Mouse (Mus musculus): ENCODE data around the gene Rgs17. TPM values are rescaled to one million over a fixed set of nuclear protein-coding genes. Genes with fewer than 3 reads are reported as not detected.

Gene Rgs17
- total RNA-seq, 4 experiments from 2014 or later = 0.99 to 1.7 (median 1.3) TPM

- peak; percentile 98 for DNase-seq
These were observed 98.3 kb downstream of the Rgs17 start, which contains the start of gene Mtrf1l for GRCm38 (mm10) chr10:5823740-5824491. TSS of gene Mtrf1l (minus strand) at chr10:5823910.

DNA sequence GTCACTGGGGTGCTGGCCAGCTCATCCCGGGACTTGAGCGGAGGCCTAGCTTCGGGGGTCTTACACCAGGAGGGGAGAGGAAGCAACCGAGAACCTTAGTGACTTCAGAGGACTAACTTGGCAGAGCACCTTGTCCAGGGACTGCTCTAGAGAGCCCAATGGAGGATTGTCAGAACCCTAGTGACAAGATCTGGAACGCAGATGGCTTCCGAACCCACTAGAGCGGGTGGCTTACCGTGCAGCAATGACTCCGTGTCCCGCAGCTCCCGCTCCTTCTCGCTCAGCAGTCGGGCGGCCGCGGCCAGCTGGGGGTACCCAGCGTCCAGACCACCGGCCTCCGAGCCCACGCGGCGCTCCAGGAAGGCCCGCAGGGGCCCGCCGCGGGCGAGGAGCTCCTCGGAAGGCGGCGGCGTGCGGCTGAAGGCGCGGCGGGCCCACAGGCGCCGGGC is 98.9 kb downstream of the Rgs17 start:
- DNase-seq = peak; percentile 33

- DNase-seq = no peak
These were observed 103.4 kb downstream of the Rgs17 start for GRCm38 (mm10) chr10:5818772-5819171.

DNA sequence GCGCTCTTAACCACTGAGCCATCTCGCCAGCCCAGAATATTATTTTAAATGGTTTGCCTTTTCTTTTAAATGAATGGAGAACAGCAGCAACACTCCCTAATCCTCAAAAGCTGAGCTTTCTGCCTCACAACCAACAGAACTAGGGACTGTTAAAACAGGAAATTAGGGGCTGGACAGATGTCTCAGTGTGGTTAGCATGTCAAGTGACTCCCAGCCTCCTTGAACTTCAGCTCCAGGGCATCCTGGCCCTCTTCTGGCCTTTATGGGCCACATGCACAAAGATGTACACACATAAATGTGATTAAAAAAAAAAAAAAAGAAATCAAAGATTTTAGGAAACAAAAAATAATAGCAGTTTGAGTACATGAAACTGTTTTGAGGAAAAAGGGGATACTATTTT is 106.2 kb downstream of the Rgs17 start:
- no peak for DNase-seq

DNA sequence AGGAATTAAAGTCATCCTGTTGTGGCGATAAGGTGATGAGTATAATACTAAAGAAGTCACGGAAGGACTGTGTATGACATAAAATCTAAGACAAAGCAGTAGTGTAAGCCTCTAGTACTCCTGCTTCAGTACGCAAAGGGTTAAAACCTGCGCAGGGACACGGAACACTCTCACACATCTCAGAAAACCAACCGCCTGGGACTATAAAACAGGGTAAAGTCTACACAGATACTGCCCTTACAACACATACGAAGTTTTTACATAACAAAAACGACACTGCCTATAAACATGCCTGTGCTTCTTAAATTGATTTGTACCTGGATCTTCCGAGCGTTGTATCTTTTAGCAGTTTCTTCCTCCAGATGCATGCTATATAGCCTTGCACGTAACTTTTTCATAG is 108.5 kb downstream of the Rgs17 start:
- no peak for DNase-seq

DNA sequence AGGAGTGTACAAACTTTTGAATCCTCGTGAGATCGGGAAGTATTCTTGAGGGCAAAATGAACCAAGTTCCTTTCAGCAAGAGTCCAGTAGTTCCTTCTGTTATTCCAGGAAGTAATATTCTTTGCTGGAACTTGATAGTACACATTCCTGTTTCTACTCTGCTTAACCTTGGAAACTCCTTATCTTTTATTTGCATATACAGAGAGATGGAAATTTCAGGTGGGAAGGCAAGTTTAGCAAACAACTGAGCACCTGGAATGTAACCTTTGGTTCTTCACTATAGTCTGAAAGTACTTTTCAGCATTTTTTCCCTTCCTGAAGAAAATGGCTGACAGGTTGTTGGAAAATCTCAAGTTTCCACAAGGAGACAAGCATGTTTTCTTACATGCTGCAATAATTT is 114.5 kb downstream of the Rgs17 start:
- DNase-seq = no peak

- no peak for DNase-seq
These were observed 115.2 kb downstream of the Rgs17 start for GRCm38 (mm10) chr10:5806996-5807395.

DNA sequence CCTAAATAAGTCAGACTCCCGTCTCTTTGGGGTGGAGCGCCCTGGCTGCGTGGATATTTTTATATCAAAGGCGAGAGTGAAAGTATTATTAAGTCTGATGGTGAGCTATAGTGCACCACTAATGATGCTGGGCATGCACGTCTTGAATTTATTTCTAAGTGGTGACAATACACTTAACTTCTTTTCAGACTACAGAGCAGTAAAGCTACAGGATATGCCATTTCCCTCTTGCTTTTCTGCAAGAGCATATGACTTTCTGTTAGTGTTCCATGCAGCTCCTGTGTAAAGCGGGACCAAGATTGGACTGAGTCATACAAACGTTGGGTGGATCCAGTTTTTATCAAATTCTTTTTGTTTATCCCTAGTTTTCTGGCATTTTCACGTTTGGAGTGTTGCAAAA is 115.8 kb downstream of the Rgs17 start:
- no peak for DNase-seq

- DNase-seq = peak; percentile 96
These were observed 116.4 kb downstream of the Rgs17 start for GRCm38 (mm10) chr10:5805731-5806307.

DNA sequence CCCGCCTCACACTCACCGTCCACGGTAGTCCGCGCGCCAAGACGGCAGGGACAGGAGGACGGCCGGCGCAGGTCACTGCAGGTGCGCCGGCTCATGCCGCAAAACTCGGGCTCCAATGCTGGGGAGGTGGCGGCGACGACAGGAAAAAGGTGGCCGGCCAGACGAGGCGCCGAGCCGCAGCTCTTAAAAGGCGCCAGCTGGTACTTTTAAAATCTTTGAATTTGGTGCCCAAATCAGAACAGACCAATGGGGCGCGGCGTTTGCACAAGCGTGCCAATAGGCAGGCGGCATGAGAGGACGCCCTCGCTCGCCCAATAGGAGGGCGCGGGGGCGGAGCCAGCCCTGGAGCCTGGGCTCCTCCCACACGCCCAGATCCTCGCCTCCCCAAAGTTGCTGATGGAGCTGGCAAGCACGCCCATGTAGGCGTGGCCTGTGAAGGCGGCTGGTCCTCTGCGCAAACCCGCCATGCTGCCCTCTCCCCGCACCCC is 116.9 kb downstream of the Rgs17 start, which contains the start of gene Fbxo5:
Fbxo5 (minus strand) TSS at position 358 of the 488 bp plus-strand sequence.
- peak; percentile 98 for DNase-seq

DNA sequence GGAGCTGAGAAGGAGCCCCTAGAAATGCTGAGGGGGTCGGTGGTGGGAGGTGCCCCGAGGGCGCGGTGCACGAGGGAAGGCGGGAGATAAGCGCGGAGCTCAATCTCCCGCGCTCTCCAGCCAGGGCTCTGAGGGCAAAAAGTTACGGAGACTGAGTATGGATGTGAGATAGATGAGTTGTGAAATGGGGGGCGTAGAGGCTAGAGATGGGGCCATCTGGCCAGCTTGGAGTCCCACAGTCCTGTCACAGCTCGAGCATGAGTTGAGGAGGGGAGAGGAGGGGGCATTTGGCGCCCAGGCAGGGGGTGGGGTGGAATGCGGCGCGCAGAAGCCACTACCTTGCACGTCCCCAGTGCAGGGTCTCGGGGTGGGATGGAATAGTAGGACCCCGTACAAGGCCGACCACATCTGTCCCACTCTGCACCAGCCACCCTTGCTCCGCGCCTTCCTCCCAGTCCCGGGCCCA is 117.5 kb downstream of the Rgs17 start:
- DNase-seq = no peak

GRCm38 (mm10) chr10:5803739-5804138 is 118.5 kb downstream of the Rgs17 start:
- no peak for DNase-seq

GRCm38 (mm10) chr10:5802866-5803265 is 119.3 kb downstream of the Rgs17 start:
- no peak for DNase-seq

DNA sequence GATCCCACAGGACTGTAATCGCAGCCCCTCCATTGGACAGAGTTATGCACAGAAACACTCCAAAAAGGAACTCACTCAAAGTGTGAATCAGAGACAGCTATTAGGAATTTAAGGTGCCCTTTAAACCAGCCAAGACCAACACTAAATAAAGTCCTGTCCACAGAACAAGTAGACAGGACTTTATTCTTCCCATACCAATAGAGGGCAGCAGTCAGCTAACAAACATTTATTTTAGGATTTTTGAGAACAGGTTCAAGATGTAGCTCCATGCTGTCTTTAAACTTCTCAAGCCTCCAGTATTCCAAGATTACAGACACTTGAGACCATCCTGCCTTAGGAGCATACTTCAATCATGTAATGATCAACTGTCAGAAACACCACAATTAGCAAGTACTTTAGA is 121.7 kb downstream of the Rgs17 start:
- DNase-seq = no peak

DNA sequence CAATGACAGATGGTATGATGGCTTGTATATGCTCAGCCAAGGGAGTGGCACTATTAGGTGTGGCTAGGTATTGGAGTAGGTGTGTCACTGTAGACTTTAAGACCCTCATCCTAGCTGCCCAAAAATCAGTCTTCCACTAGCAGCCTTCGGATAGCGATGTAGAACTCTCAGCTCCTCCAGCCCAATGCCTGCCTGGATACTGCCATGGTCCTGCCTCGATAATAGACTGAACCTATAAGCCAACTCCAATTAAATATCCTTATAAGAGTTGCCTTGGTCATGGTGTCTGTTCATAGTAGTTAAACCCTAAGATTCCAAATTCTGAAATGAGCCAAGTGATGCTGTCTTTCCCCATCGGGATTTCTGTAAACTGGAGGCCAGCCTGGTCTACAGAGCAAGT is 124.1 kb downstream of the Rgs17 start:
- DNase-seq = no peak

GRCm38 (mm10) chr10:5790657-5791056 is 131.5 kb downstream of the Rgs17 start:
- DNase-seq = no peak

DNA sequence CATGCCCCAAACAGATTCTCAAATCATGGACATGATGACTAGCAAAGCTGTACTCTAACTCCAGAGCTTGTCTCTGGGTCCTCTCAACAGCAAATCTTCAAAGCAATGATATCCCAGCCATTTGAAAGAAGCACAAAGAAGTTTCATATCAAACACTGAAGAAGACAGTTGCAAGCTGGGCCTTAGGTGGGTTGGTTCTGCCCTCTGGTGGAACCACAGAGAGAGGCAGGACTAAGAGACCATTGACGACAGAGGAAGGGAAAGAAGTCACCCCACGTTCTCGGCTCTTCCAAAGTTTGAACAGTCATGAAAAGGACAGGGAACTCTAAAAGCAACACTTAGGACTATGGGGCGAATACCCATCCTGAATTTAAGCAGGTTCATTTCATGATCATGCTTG is 135.3 kb downstream of the Rgs17 start:
- DNase-seq = no peak

Other genes with a start within 250 kb of the Rgs17 start
- 1 to 10 TPM; 1.9 to 3.8 (median 2.4) TPM for gene Fbxo5, start 116.8 kb downstream of the Rgs17 start, total RNA-seq (2022)
- 10 to 100 TPM; 11.6 to 16.0 (median 12.8) TPM for gene Mtrf1l, start 98.5 kb downstream of the Rgs17 start, total RNA-seq (2022)